Mouse (Mus musculus): ENCODE data around the gene Lima1. TPM values are rescaled to one million over a fixed set of nuclear protein-coding genes. Genes with fewer than 3 reads are reported as not detected.

Gene Lima1
- polyA plus RNA-seq, 1 experiment from 2014 or later, result 18.6 TPM

GRCm38 (mm10) chr15:99907041-99907440 is 31.8 kb upstream of the Lima1 start:
- Histone ChIP-seq H3K9me3 (ENCODE audit: control insufficient read depth, low read length) (no peaks in the 10 kb centered on the region), H3K4me2 (ENCODE audit: low read length) (no peak overlapping the region), H3K27ac (replicated peaks in 1 of 2; ENCODE audit: control insufficient read depth in 1 of 2, insufficient read depth in 1 of 2, low read depth in 2 of 2, low read length in 2 of 2) (no peak overlapping the region), H3K27me3 (ENCODE audit: control insufficient read depth, insufficient read depth, low read length) (no peaks in the 10 kb centered on the region), H3K4me1 (ENCODE audit: control insufficient read depth in 2 of 2, insufficient read depth in 2 of 2, low read length in 2 of 2) (no peaks in the 10 kb centered on the region), H3K9ac (ENCODE audit: low read length) (no peak overlapping the region), H3K4me3 (ENCODE audit: control insufficient read depth in 1 of 2, insufficient read depth in 1 of 2, low read depth in 1 of 2, low read length in 2 of 2) (no peak overlapping the region), H3K36me3 (ENCODE audit: control insufficient read depth, insufficient read depth, low read length) (no peaks in the 10 kb centered on the region)
- WGBS, result 77% methylated on average over 4 of the region's 4 CpGs
- ATAC-seq (ENCODE audit: insufficient number of reproducible peaks, insufficient read depth, low FRiP score, low read depth), result no peak

- H3K27me3 ChIP-seq (ENCODE audit: control insufficient read depth, insufficient read depth, low read length), result no peaks in the 10 kb centered on the region
- no peaks in the 10 kb centered on the region for H3K36me3 ChIP-seq (ENCODE audit: control insufficient read depth, insufficient read depth, low read length)
- no peaks in the 10 kb centered on the region for H3K9me3 ChIP-seq (ENCODE audit: control insufficient read depth, low read length)
- no peak overlapping the region for H3K9ac ChIP-seq (ENCODE audit: low read length)
- no peak for ATAC-seq (ENCODE audit: insufficient number of reproducible peaks, insufficient read depth, low FRiP score, low read depth)
- H3K4me2 ChIP-seq (ENCODE audit: low read length), result no peak overlapping the region
- no peak overlapping the region for H3K4me3 ChIP-seq (ENCODE audit: control insufficient read depth in 1 of 2, insufficient read depth in 1 of 2, low read depth in 1 of 2, low read length in 2 of 2)
- WGBS, result 82% methylated on average over 9 of the region's 9 CpGs
- no peak overlapping the region for H3K27ac ChIP-seq (replicated peaks in 1 of 2; ENCODE audit: control insufficient read depth in 1 of 2, insufficient read depth in 1 of 2, low read depth in 2 of 2, low read length in 2 of 2)
- H3K4me1 ChIP-seq (ENCODE audit: control insufficient read depth in 2 of 2, insufficient read depth in 2 of 2, low read length in 2 of 2), result no peaks in the 10 kb centered on the region
These were observed 29.6 kb upstream of the Lima1 start for GRCm38 (mm10) chr15:99904841-99905240.

- no peaks in the 10 kb centered on the region for H3K36me3 ChIP-seq (ENCODE audit: control insufficient read depth, insufficient read depth, low read length)
- no peak overlapping the region for H3K27ac ChIP-seq (replicated peaks in 1 of 2; ENCODE audit: control insufficient read depth in 1 of 2, insufficient read depth in 1 of 2, low read depth in 2 of 2, low read length in 2 of 2)
- H3K9me3 ChIP-seq (ENCODE audit: control insufficient read depth, low read length), result no peaks in the 10 kb centered on the region
- no peak for ATAC-seq (ENCODE audit: insufficient number of reproducible peaks, insufficient read depth, low FRiP score, low read depth)
- WGBS, result 1% methylated on average over 4 of the region's 4 CpGs
- no peak overlapping the region for H3K4me2 ChIP-seq (ENCODE audit: low read length)
- no peak overlapping the region for H3K9ac ChIP-seq (ENCODE audit: low read length)
- H3K27me3 ChIP-seq (ENCODE audit: control insufficient read depth, insufficient read depth, low read length), result no peaks in the 10 kb centered on the region
- no peaks in the 10 kb centered on the region for H3K4me1 ChIP-seq (ENCODE audit: control insufficient read depth in 2 of 2, insufficient read depth in 2 of 2, low read length in 2 of 2)
- H3K4me3 ChIP-seq (ENCODE audit: control insufficient read depth in 1 of 2, insufficient read depth in 1 of 2, low read depth in 1 of 2, low read length in 2 of 2), result no peak overlapping the region
These were observed 29.1 kb upstream of the Lima1 start for GRCm38 (mm10) chr15:99904333-99904732.

DNA sequence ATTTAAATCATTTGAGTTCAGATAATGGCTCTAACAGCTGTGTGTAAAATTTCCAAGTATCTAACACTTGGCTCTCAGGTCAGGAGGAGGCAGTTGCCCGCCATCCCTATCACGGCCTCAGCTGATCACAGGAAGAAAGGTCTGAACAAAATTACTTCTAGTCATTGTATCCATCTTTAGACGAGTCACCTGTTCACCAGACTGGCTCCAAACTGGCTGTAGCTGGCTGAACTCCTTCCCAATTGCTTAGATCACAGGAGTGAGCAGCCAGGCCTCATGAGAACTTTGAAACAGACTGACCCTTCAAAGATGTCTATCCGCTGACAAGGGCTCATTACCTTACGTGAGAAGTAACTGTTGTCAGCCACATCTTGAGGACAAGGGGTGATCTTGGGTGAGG is 28.0 kb upstream of the Lima1 start:
- H3K27ac ChIP-seq (replicated peaks in 1 of 2; ENCODE audit: control insufficient read depth in 1 of 2, insufficient read depth in 1 of 2, low read depth in 2 of 2, low read length in 2 of 2), result no peak overlapping the region
- H3K9ac ChIP-seq (ENCODE audit: low read length), result no peak overlapping the region
- no peaks in the 10 kb centered on the region for H3K36me3 ChIP-seq (ENCODE audit: control insufficient read depth, insufficient read depth, low read length)
- 73% methylated on average over 5 of the region's 5 CpGs for WGBS
- no peaks in the 10 kb centered on the region for H3K9me3 ChIP-seq (ENCODE audit: control insufficient read depth, low read length)
- H3K4me3 ChIP-seq (ENCODE audit: control insufficient read depth in 1 of 2, insufficient read depth in 1 of 2, low read depth in 1 of 2, low read length in 2 of 2), result no peak overlapping the region
- no peak overlapping the region for H3K4me2 ChIP-seq (ENCODE audit: low read length)
- no peaks in the 10 kb centered on the region for H3K27me3 ChIP-seq (ENCODE audit: control insufficient read depth, insufficient read depth, low read length)
- ATAC-seq (ENCODE audit: insufficient number of reproducible peaks, insufficient read depth, low FRiP score, low read depth), result no peak
- no peaks in the 10 kb centered on the region for H3K4me1 ChIP-seq (ENCODE audit: control insufficient read depth in 2 of 2, insufficient read depth in 2 of 2, low read length in 2 of 2)

GRCm38 (mm10) chr15:99902786-99903185 is 27.5 kb upstream of the Lima1 start:
- no peak overlapping the region for H3K9ac ChIP-seq (ENCODE audit: low read length)
- no peaks in the 10 kb centered on the region for H3K9me3 ChIP-seq (ENCODE audit: control insufficient read depth, low read length)
- no peaks in the 10 kb centered on the region for H3K4me1 ChIP-seq (ENCODE audit: control insufficient read depth in 2 of 2, insufficient read depth in 2 of 2, low read length in 2 of 2)
- H3K27ac ChIP-seq (replicated peaks in 1 of 2; ENCODE audit: control insufficient read depth in 1 of 2, insufficient read depth in 1 of 2, low read depth in 2 of 2, low read length in 2 of 2), result no peak overlapping the region
- no peaks in the 10 kb centered on the region for H3K36me3 ChIP-seq (ENCODE audit: control insufficient read depth, insufficient read depth, low read length)
- no peak overlapping the region for H3K4me2 ChIP-seq (ENCODE audit: low read length)
- 65% methylated on average over 5 of the region's 5 CpGs for WGBS
- no peaks in the 10 kb centered on the region for H3K27me3 ChIP-seq (ENCODE audit: control insufficient read depth, insufficient read depth, low read length)
- ATAC-seq (ENCODE audit: insufficient number of reproducible peaks, insufficient read depth, low FRiP score, low read depth), result no peak
- no peak overlapping the region for H3K4me3 ChIP-seq (ENCODE audit: control insufficient read depth in 1 of 2, insufficient read depth in 1 of 2, low read depth in 1 of 2, low read length in 2 of 2)

DNA sequence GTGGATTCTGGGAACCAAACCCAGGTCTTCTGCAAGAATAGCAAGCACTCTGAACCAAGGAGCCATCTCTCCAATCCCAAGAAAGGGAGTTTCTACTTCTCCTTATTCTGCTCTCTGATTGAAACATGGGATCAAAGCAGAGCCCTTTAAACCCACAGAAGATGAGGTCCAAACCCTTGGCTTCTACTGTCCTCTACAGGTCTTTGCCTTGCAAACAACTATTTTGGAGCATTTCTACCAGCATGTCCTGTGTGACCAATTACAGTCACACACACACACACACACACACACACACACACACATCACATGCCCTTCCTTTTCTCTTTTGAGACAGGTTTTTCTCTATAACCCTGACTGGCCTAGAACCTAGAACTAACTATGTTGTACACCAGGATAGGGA is 21.4 kb upstream of the Lima1 start:
- Histone ChIP-seq H3K27ac (replicated peaks in 1 of 2; ENCODE audit: control insufficient read depth in 1 of 2, insufficient read depth in 1 of 2, low read depth in 2 of 2, low read length in 2 of 2) (no peak overlapping the region), H3K9ac (ENCODE audit: low read length) (no peak overlapping the region), H3K9me3 (ENCODE audit: control insufficient read depth, low read length) (no peaks in the 10 kb centered on the region)

GRCm38 (mm10) chr15:99891355-99891754 is 16.1 kb upstream of the Lima1 start:
- no peaks in the 10 kb centered on the region for H3K36me3 ChIP-seq (ENCODE audit: control insufficient read depth, insufficient read depth, low read length)
- no peak overlapping the region for H3K4me3 ChIP-seq (ENCODE audit: control insufficient read depth in 1 of 2, insufficient read depth in 1 of 2, low read depth in 1 of 2, low read length in 2 of 2)
- no peaks in the 10 kb centered on the region for H3K9me3 ChIP-seq (ENCODE audit: control insufficient read depth, low read length)
- peaks cover 4% of the 10 kb centered on the region in 2 experiments; a peak in 3 of 4 replicates for H3K4me1 ChIP-seq (ENCODE audit: control insufficient read depth in 2 of 2, insufficient read depth in 2 of 2, low read length in 2 of 2)
- no peak overlapping the region for H3K27ac ChIP-seq (replicated peaks in 1 of 2; ENCODE audit: control insufficient read depth in 1 of 2, insufficient read depth in 1 of 2, low read depth in 2 of 2, low read length in 2 of 2)
- H3K4me2 ChIP-seq (ENCODE audit: low read length), result no peak overlapping the region
- ATAC-seq (ENCODE audit: insufficient number of reproducible peaks, insufficient read depth, low FRiP score, low read depth), result no peak
- no peak overlapping the region for H3K9ac ChIP-seq (ENCODE audit: low read length)
- 68% methylated on average over 2 of the region's 3 CpGs for WGBS
- no peaks in the 10 kb centered on the region for H3K27me3 ChIP-seq (ENCODE audit: control insufficient read depth, insufficient read depth, low read length)

More for the DNA sequence above, 21.4 kb upstream of the Lima1 start:
- no peak overlapping the region for H3K4me3 ChIP-seq (ENCODE audit: control insufficient read depth in 1 of 2, insufficient read depth in 1 of 2, low read depth in 1 of 2, low read length in 2 of 2)
- peaks cover 3 to 6% of the 10 kb centered on the region in 2 experiments for H3K4me1 ChIP-seq (ENCODE audit: control insufficient read depth in 2 of 2, insufficient read depth in 2 of 2, low read length in 2 of 2)
- no peaks in the 10 kb centered on the region for H3K36me3 ChIP-seq (ENCODE audit: control insufficient read depth, insufficient read depth, low read length)
- no peak for ATAC-seq (ENCODE audit: insufficient number of reproducible peaks, insufficient read depth, low FRiP score, low read depth)
- H3K27me3 ChIP-seq (ENCODE audit: control insufficient read depth, insufficient read depth, low read length), result no peaks in the 10 kb centered on the region
- H3K4me2 ChIP-seq (ENCODE audit: low read length), result no peak overlapping the region

DNA sequence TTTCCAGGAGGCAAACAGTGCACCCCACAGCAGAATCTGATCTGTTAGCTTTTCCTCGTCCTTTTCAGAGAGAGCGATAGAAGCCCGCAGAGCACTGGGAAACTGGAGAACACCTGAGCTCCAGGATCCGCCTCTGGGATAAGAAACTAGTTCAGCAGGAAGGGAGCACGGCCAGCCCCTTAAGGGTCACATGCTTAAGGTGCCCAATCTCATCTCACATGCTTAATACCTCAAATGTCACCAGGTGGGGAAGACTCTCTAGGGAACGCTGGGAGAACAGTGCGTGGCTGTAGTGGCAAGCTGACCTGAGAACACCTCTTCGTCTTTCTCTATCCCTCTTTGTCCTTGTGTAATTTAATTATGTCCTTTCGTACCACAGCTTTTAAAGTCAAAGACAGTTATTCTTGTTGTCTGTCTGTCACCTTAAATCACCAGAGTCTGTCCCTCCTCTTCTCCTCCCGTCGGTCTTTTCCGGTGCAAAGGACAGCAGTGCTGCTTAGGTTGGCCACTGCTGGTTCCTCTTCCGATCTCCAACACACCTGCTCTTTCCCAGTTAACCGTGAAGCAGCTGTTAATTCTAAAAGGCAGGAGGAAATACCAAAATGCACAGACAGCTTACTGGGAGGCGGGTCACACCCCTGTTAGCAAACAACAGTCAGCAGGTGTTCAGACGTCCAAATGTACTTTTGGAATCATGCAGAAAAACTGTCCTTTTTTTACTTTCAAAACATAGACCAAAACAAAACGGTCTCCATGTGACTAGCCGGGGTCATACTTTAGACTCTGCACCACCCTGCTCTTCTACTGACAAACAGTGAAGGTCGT is 15.4 kb upstream of the Lima1 start:
- ATAC-seq (ENCODE audit: insufficient number of reproducible peaks, insufficient read depth, low FRiP score, low read depth), result no peak
- Histone ChIP-seq H3K4me1 (ENCODE audit: control insufficient read depth in 2 of 2, insufficient read depth in 2 of 2, low read length in 2 of 2) (peaks cover 4% of the 10 kb centered on the region in 2 experiments; a peak in 3 of 4 replicates), H3K9ac (ENCODE audit: low read length) (0 out of 2 replicates have a peak overlapping the region, but pooled peaks have one; percentile 41), H3K27ac (replicated peaks in 1 of 2; ENCODE audit: control insufficient read depth in 1 of 2, insufficient read depth in 1 of 2, low read depth in 2 of 2, low read length in 2 of 2) (no peak overlapping the region), H3K4me2 (ENCODE audit: low read length) (peak overlapping the region; percentile 43), H3K36me3 (ENCODE audit: control insufficient read depth, insufficient read depth, low read length) (no peaks in the 10 kb centered on the region), H3K9me3 (ENCODE audit: control insufficient read depth, low read length) (no peaks in the 10 kb centered on the region), H3K4me3 (ENCODE audit: control insufficient read depth in 1 of 2, insufficient read depth in 1 of 2, low read depth in 1 of 2, low read length in 2 of 2) (no peak overlapping the region), H3K27me3 (ENCODE audit: control insufficient read depth, insufficient read depth, low read length) (no peaks in the 10 kb centered on the region)
- 38% methylated on average over 19 of the region's 19 CpGs for WGBS
